Mouse (Mus musculus) right cerebral cortex, postnatal 36 days (tissue): ENCODE data around the gene Slc38a9.
A peak's percentile ranks its signal among the peaks of the same experiment; 100 is the strongest.
"Not testable (repeated sequence)": the region's sequence is repeated elsewhere in the genome, so short reads cannot be mapped to it uniquely, and the experiment has no call there.

Source experiments
- DNase-seq, 2 experiments: peaks; one replicate each; pipeline ENCODE4 v3.0.0; 2022; ENCODE audit warnings: low spot score in 2 of 2, mixed read lengths in 1 of 2

Slc38a9 gene

GRCm38 (mm10) chr13:112683970-112684369 is 23.4 kb downstream of the Slc38a9 start:
- DNase-seq, result no peak

GRCm38 (mm10) chr13:112686155-112686554 is 25.6 kb downstream of the Slc38a9 start:
- DNase-seq, result no peak

- DNase-seq, result no peak
Measured at GRCm38 (mm10) chr13:112692870-112693553, 32.5 kb downstream of the Slc38a9 start.

GRCm38 (mm10) chr13:112695526-112696240 is 35.1 kb downstream of the Slc38a9 start:
- no peak for DNase-seq

GRCm38 (mm10) chr13:112701256-112701655 is 40.7 kb downstream of the Slc38a9 start:
- no peak for DNase-seq

GRCm38 (mm10) chr13:112706351-112706750 is 45.8 kb downstream of the Slc38a9 start:
- DNase-seq, result no peak

- DNase-seq, result no peak
Measured at GRCm38 (mm10) chr13:112720078-112720736, 59.7 kb downstream of the Slc38a9 start.

- peak; percentile 24 to 36 for DNase-seq
Measured at GRCm38 (mm10) chr13:112721946-112722729, 61.6 kb downstream of the Slc38a9 start.

- DNase-seq, result not testable (repeated sequence)
Measured at GRCm38 (mm10) chr13:112724260-112724659, 63.7 kb downstream of the Slc38a9 start.

- DNase-seq, result no peak
Measured at GRCm38 (mm10) chr13:112726002-112726401, 65.5 kb downstream of the Slc38a9 start.

- no peak for DNase-seq
Measured at GRCm38 (mm10) chr13:112733311-112733710, 72.8 kb downstream of the Slc38a9 start.

- DNase-seq, result no peak
Measured at GRCm38 (mm10) chr13:112734906-112735713, 74.6 kb downstream of the Slc38a9 start.

GRCm38 (mm10) chr13:112736407-112736806 is 75.9 kb downstream of the Slc38a9 start:
- DNase-seq, result no peak

GRCm38 (mm10) chr13:112737110-112737509 is 76.6 kb downstream of the Slc38a9 start:
- DNase-seq, result no peak

- DNase-seq, result no peak
Measured at GRCm38 (mm10) chr13:112738005-112738404, 77.5 kb downstream of the Slc38a9 start.

- no peak for DNase-seq
Measured at GRCm38 (mm10) chr13:112740073-112740472, 79.5 kb downstream of the Slc38a9 start.

- DNase-seq, result no peak
Measured at GRCm38 (mm10) chr13:112742076-112742830, 81.7 kb downstream of the Slc38a9 start.

- no peak for DNase-seq
Measured at GRCm38 (mm10) chr13:112743647-112744046, 83.1 kb downstream of the Slc38a9 start.

GRCm38 (mm10) chr13:112744061-112744849 is 83.7 kb downstream of the Slc38a9 start:
- DNase-seq, result no peak
